Mouse (Mus musculus) layer of hippocampus, adult 9-11 months (tissue): ENCODE results near the gene 4931422A03Rik.

Source experiments
- DNase-seq: peaks from one replicate; pipeline ENCODE4 v3.0.0; 2022

4931422A03Rik gene

GRCm38 (mm10) chr2:103932480-103932879 is 95.7 kb downstream of the 4931422A03Rik start:
- DNase-seq: no peak

GRCm38 (mm10) chr2:103932025-103932424 is 96.1 kb downstream of the 4931422A03Rik start:
- no peak for DNase-seq

- no peak for DNase-seq
These were observed 96.7 kb downstream of the 4931422A03Rik start for GRCm38 (mm10) chr2:103931511-103931911.

GRCm38 (mm10) chr2:103930306-103931019 is 97.7 kb downstream of the 4931422A03Rik start:
- no peak for DNase-seq

GRCm38 (mm10) chr2:103927610-103928145 is 100.5 kb downstream of the 4931422A03Rik start:
- DNase-seq: no peak

- no peak for DNase-seq
These were observed 101.5 kb downstream of the 4931422A03Rik start for GRCm38 (mm10) chr2:103926586-103927113.

GRCm38 (mm10) chr2:103919488-103919887 is 108.7 kb downstream of the 4931422A03Rik start:
- DNase-seq: no peak

GRCm38 (mm10) chr2:103918375-103918774 is 109.8 kb downstream of the 4931422A03Rik start:
- DNase-seq: no peak

- DNase-seq: no peak
These were observed 110.8 kb downstream of the 4931422A03Rik start for GRCm38 (mm10) chr2:103917375-103917774.
